In the genomic region with DNA sequence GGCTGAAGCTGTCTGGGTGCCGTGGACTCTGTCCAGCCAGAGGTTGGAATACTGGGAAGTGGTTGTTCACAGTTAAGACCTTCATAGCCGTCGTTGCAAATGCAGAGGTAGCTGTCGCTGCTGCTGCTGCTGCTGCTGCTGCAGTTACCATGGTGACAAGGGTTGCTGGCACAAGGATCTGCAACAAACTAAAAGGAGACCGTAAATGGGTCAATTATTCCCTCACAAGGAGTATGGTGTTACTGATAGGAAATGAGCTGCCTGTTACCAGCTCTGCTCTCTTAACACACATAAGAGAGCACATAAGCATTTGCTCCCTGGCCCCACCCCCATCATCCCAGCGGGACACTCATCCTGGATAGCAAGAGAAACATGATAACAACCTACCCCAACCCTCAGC, we compare ENCODE assay signal across 12 mouse cellular contexts.
DNase-seq lines count a peak whose midpoint lies in the region; ATAC-seq and TF ChIP-seq lines count a peak whose summit lies in the region.
"Had no signal": no experiment of that assay in that cellular context is flagged by ENCODE, and none has a peak within 500 bp of the region (broad histone marks: within the 10 kb centered on the region; RNA-seq: fewer than 3 reads in every experiment).

No protein-coding gene starts in this region.

- H3K4me2 ChIP-seq in lung, postnatal 0 days (replicated peaks; ENCODE audit: low read depth, low read length): no peak overlapping the region
- H3K4me2 ChIP-seq in embryonic facial prominence, embryonic 11.5 days (ENCODE audit: low read depth, low read length): no peak overlapping the region
- H3K4me2 ChIP-seq in hindbrain, postnatal 0 days (ENCODE audit: low read depth, low read length): peak overlapping the region; percentile 30
- peak overlapping the region; percentile 23; the same call in 1 of the 2 replicates for H3K4me2 ChIP-seq in neural tube, embryonic 15.5 days

- no peaks in the 10 kb centered on the region for H3K27me3 ChIP-seq in lung, postnatal 0 days (replicated peaks; ENCODE audit: insufficient read depth, low read length)
- no peaks in the 10 kb centered on the region for H3K27me3 ChIP-seq in embryonic facial prominence, embryonic 11.5 days (ENCODE audit: control insufficient read depth, insufficient read depth, low read length)
- H3K27me3 ChIP-seq in hindbrain, postnatal 0 days (ENCODE audit: insufficient read depth, low read length): no peaks in the 10 kb centered on the region
- no peaks in the 10 kb centered on the region for H3K27me3 ChIP-seq in neural tube, embryonic 15.5 days (replicated peaks)

- no peaks in the 10 kb centered on the region for H3K9me3 ChIP-seq in lung, postnatal 0 days (ENCODE audit: low read length)
- H3K9me3 ChIP-seq in embryonic facial prominence, embryonic 11.5 days (replicated peaks; ENCODE audit: control insufficient read depth, low read length): no peaks in the 10 kb centered on the region
- no peaks in the 10 kb centered on the region for H3K9me3 ChIP-seq in hindbrain, postnatal 0 days (ENCODE audit: low read length)
- no peaks in the 10 kb centered on the region for H3K9me3 ChIP-seq in neural tube, embryonic 15.5 days (replicated peaks)

- H3K9ac ChIP-seq in lung, postnatal 0 days (replicated peaks; ENCODE audit: low read depth): no peak overlapping the region
- H3K9ac ChIP-seq in embryonic facial prominence, embryonic 11.5 days (replicated peaks; ENCODE audit: low read length): no peak overlapping the region
- H3K9ac ChIP-seq in hindbrain, postnatal 0 days (replicated peaks; ENCODE audit: low read length): no peak overlapping the region
- no peak overlapping the region for H3K9ac ChIP-seq in neural tube, embryonic 15.5 days (replicated peaks)

- no peak for DNase-seq in lung, postnatal 0 days (ENCODE audit: low spot score)
- no peak for DNase-seq in lung, postnatal 4 days
- peak; percentile 28 for DNase-seq in embryonic facial prominence, embryonic 11.5 days (ENCODE audit: low spot score)
- peak; percentile 78 for DNase-seq in hindbrain, postnatal 0 days (ENCODE audit: low spot score)
- DNase-seq in spleen, postnatal 10 days (ENCODE audit: low spot score in 2 of 2): no peak
- no peak for DNase-seq in adrenal gland, adult 18-20 months (ENCODE audit: low spot score in 2 of 2)
- no peak for DNase-seq in thymus, postnatal 36 days
- DNase-seq: cerebellum, postnatal 36 days; thymus, postnatal 14 days had no signal

- no peak overlapping the region for H3K4me3 ChIP-seq in lung, postnatal 0 days (ENCODE audit: low read depth, low read length)
- no peak overlapping the region for H3K4me3 ChIP-seq in embryonic facial prominence, embryonic 11.5 days (ENCODE audit: low read depth, low read length)
- no peak overlapping the region for H3K4me3 ChIP-seq in hindbrain, postnatal 0 days (ENCODE audit: low read length)
- no peak overlapping the region for H3K4me3 ChIP-seq in neural tube, embryonic 15.5 days (replicated peaks)

- no peak overlapping the region for H3K27ac ChIP-seq in lung, postnatal 0 days (ENCODE audit: low read length)
- H3K27ac ChIP-seq in embryonic facial prominence, embryonic 11.5 days (replicated peaks; ENCODE audit: low read depth, low read length): no peak overlapping the region
- H3K27ac ChIP-seq in hindbrain, postnatal 0 days: peak overlapping the region; percentile 70
- H3K27ac ChIP-seq in neural tube, embryonic 15.5 days (replicated peaks): peak overlapping the region; percentile 51
- H3K27ac ChIP-seq: macrophage had no signal

- H3K4me1 ChIP-seq in lung, postnatal 0 days (ENCODE audit: insufficient read depth, low read depth, low read length): no peaks in the 10 kb centered on the region; the same call in 1 of the 2 replicates
- no peaks in the 10 kb centered on the region for H3K4me1 ChIP-seq in embryonic facial prominence, embryonic 11.5 days (ENCODE audit: control insufficient read depth, insufficient read depth, low read length)
- H3K4me1 ChIP-seq in hindbrain, postnatal 0 days (ENCODE audit: insufficient read depth, low read length): peaks cover 29% of the 10 kb centered on the region
- H3K4me1 ChIP-seq in neural tube, embryonic 15.5 days: peaks cover 55% of the 10 kb centered on the region

- no peaks in the 10 kb centered on the region for H3K36me3 ChIP-seq in lung, postnatal 0 days (ENCODE audit: insufficient read depth, low read length)
- no peaks in the 10 kb centered on the region for H3K36me3 ChIP-seq in embryonic facial prominence, embryonic 11.5 days (replicated peaks; ENCODE audit: control insufficient read depth, insufficient read depth, low read depth, low read length)
- no peaks in the 10 kb centered on the region for H3K36me3 ChIP-seq in hindbrain, postnatal 0 days (ENCODE audit: insufficient read depth, low read length)
- 0 out of 2 replicates have a peak, but pooled peaks cover 2% of the 10 kb centered on the region for H3K36me3 ChIP-seq in neural tube, embryonic 15.5 days

- peak; percentile 35; the same call in 1 of the 2 replicates for ATAC-seq in lung, postnatal 0 days
- peak; percentile 53 for ATAC-seq in embryonic facial prominence, embryonic 11.5 days (replicated peaks; ENCODE audit: insufficient number of reproducible peaks, low FRiP score, low TSS enrichment, low read depth)
- peak; percentile 77 for ATAC-seq in hindbrain, postnatal 0 days
- ATAC-seq in neural tube, embryonic 15.5 days (ENCODE audit: low FRiP score): peak; percentile 66
- ATAC-seq: inflammation-experienced regulatory T-cells, adult 6 months had no signal

- 19% methylated on average over 6 of the region's 6 CpGs for WGBS in lung, postnatal 0 days
- WGBS in embryonic facial prominence, embryonic 11.5 days: 16% methylated on average over 6 of the region's 6 CpGs
- WGBS in hindbrain, postnatal 0 days: 4% methylated on average over 6 of the region's 6 CpGs
- 5% methylated on average over 6 of the region's 6 CpGs for WGBS in neural tube, embryonic 15.5 days

- no peak for TF ChIP-seq EP300 in lung, postnatal 0 days (IDR thresholded peaks at IDR 0.05)

- TF ChIP-seq CTCF in lung, postnatal 0 days (IDR thresholded peaks at IDR 0.05): no peak
- TF ChIP-seq CTCF in hindbrain, postnatal 0 days (IDR thresholded peaks at IDR 0.05; ENCODE audit: low read depth): no peak

Comparison
In these comparisons a context has a peak if more than half of its experiments do, and no peak if none do; other contexts are left out.
1. DNase-seq: peak in embryonic facial prominence, embryonic 11.5 days (single experiment) and hindbrain, postnatal 0 days (single experiment); none in lung, postnatal 0 days (single experiment), lung, postnatal 4 days (0 of 2), spleen, postnatal 10 days (0 of 2), adrenal gland, adult 18-20 months (0 of 2) and thymus, postnatal 36 days (0 of 2).
2. H3K27ac ChIP-seq: peak in hindbrain, postnatal 0 days (single experiment) and neural tube, embryonic 15.5 days (single experiment); none in lung, postnatal 0 days (single experiment) and embryonic facial prominence, embryonic 11.5 days (single experiment).
3. H3K4me2 ChIP-seq: peak in hindbrain, postnatal 0 days (single experiment) and neural tube, embryonic 15.5 days (single experiment); none in lung, postnatal 0 days (single experiment) and embryonic facial prominence, embryonic 11.5 days (single experiment).
4. Peak in every context shown above with its lines, with median percentiles within 50 percentile points of each other: ATAC-seq.